Mouse (Mus musculus): Measurements from ENCODE around the gene Hmgcs2. TPM values are rescaled to one million over a fixed set of nuclear protein-coding genes. Genes with fewer than 3 reads are reported as not detected.

The Hmgcs2 gene
- polyA plus RNA-seq, 1 experiment from 2014 or later, result 34.0 TPM

- no peak for TF ChIP-seq CTCF (IDR thresholded peaks at IDR 0.05)
- no peak for TF ChIP-seq EP300 (IDR thresholded peaks at IDR 0.05)
- Histone ChIP-seq H3K36me3 (ENCODE audit: insufficient read depth, low read length) (no peaks in the 10 kb centered on the region), H3K4me2 (replicated peaks; ENCODE audit: low read depth, low read length) (no peak overlapping the region), H3K27ac (ENCODE audit: low read length) (no peak overlapping the region), H3K4me3 (ENCODE audit: low read depth, low read length) (no peak overlapping the region), H3K9me3 (ENCODE audit: low read length) (no peaks in the 10 kb centered on the region), H3K27me3 (replicated peaks; ENCODE audit: insufficient read depth, low read length) (no peaks in the 10 kb centered on the region), H3K9ac (replicated peaks; ENCODE audit: low read depth) (no peak overlapping the region), H3K4me1 (ENCODE audit: insufficient read depth, low read depth, low read length) (no peaks in the 10 kb centered on the region)
- no peak for ATAC-seq
- WGBS, result 90% methylated on average over 5 of the region's 5 CpGs
- no peak for DNase-seq (ENCODE audit: low spot score)
Measured at GRCm38 (mm10) chr3:98322209-98322608, 42.0 kb downstream of the Hmgcs2 start.

- no peak for DNase-seq (ENCODE audit: low spot score)
- Histone ChIP-seq H3K4me2 (replicated peaks; ENCODE audit: low read depth, low read length) (no peak overlapping the region), H3K4me3 (ENCODE audit: low read depth, low read length) (no peak overlapping the region), H3K36me3 (ENCODE audit: insufficient read depth, low read length) (no peaks in the 10 kb centered on the region), H3K4me1 (ENCODE audit: insufficient read depth, low read depth, low read length) (no peaks in the 10 kb centered on the region), H3K9ac (replicated peaks; ENCODE audit: low read depth) (no peak overlapping the region), H3K9me3 (ENCODE audit: low read length) (no peaks in the 10 kb centered on the region), H3K27ac (ENCODE audit: low read length) (no peak overlapping the region), H3K27me3 (replicated peaks; ENCODE audit: insufficient read depth, low read length) (no peaks in the 10 kb centered on the region)
- no peak for ATAC-seq
- WGBS, result 50% methylated on average over 9 of the region's 9 CpGs
- TF ChIP-seq EP300 (IDR thresholded peaks at IDR 0.05), result no peak
- TF ChIP-seq CTCF (IDR thresholded peaks at IDR 0.05), result no peak
Measured at GRCm38 (mm10) chr3:98324235-98324634, 44.0 kb downstream of the Hmgcs2 start.

- ATAC-seq (no peak), DNase-seq (ENCODE audit: low spot score) (no peak)
- no peak overlapping the region for H3K9ac ChIP-seq (replicated peaks; ENCODE audit: low read depth)
- H3K36me3 ChIP-seq (ENCODE audit: insufficient read depth, low read length), result no peaks in the 10 kb centered on the region
- WGBS, result 85% methylated on average over 2 of the region's 2 CpGs
- no peaks in the 10 kb centered on the region for H3K9me3 ChIP-seq (ENCODE audit: low read length)
- TF ChIP-seq CTCF (IDR thresholded peaks at IDR 0.05) (no peak), EP300 (IDR thresholded peaks at IDR 0.05) (no peak)
- peaks cover 6% of the 10 kb centered on the region; the same call in 1 of the 2 replicates for H3K4me1 ChIP-seq (ENCODE audit: insufficient read depth, low read depth, low read length)
- no peak overlapping the region for H3K4me3 ChIP-seq (ENCODE audit: low read depth, low read length)
- H3K27ac ChIP-seq (ENCODE audit: low read length), result no peak overlapping the region
- H3K4me2 ChIP-seq (replicated peaks; ENCODE audit: low read depth, low read length), result no peak overlapping the region
- no peaks in the 10 kb centered on the region for H3K27me3 ChIP-seq (replicated peaks; ENCODE audit: insufficient read depth, low read length)
Measured at GRCm38 (mm10) chr3:98334010-98334409, 53.8 kb downstream of the Hmgcs2 start.

GRCm38 (mm10) chr3:98335331-98335730 is 55.1 kb downstream of the Hmgcs2 start:
- Histone ChIP-seq H3K27ac (ENCODE audit: low read length) (no peak overlapping the region), H3K4me3 (ENCODE audit: low read depth, low read length) (no peak overlapping the region), H3K27me3 (replicated peaks; ENCODE audit: insufficient read depth, low read length) (no peaks in the 10 kb centered on the region), H3K4me1 (ENCODE audit: insufficient read depth, low read depth, low read length) (peaks cover 8% of the 10 kb centered on the region; the same call in 1 of the 2 replicates), H3K36me3 (ENCODE audit: insufficient read depth, low read length) (no peaks in the 10 kb centered on the region), H3K4me2 (replicated peaks; ENCODE audit: low read depth, low read length) (no peak overlapping the region), H3K9me3 (ENCODE audit: low read length) (no peaks in the 10 kb centered on the region), H3K9ac (replicated peaks; ENCODE audit: low read depth) (no peak overlapping the region)
- TF ChIP-seq CTCF (IDR thresholded peaks at IDR 0.05) (no peak), EP300 (IDR thresholded peaks at IDR 0.05) (no peak)
- DNase-seq (ENCODE audit: low spot score) (no peak), ATAC-seq (no peak)

GRCm38 (mm10) chr3:98335886-98336285 is 55.7 kb downstream of the Hmgcs2 start:
- no peak for TF ChIP-seq CTCF (IDR thresholded peaks at IDR 0.05)
- TF ChIP-seq EP300 (IDR thresholded peaks at IDR 0.05), result no peak
- Histone ChIP-seq H3K4me1 (ENCODE audit: insufficient read depth, low read depth, low read length) (peaks cover 8% of the 10 kb centered on the region; the same call in 1 of the 2 replicates), H3K9me3 (ENCODE audit: low read length) (no peaks in the 10 kb centered on the region), H3K36me3 (ENCODE audit: insufficient read depth, low read length) (no peaks in the 10 kb centered on the region), H3K4me3 (ENCODE audit: low read depth, low read length) (no peak overlapping the region), H3K27ac (ENCODE audit: low read length) (no peak overlapping the region), H3K4me2 (replicated peaks; ENCODE audit: low read depth, low read length) (no peak overlapping the region), H3K9ac (replicated peaks; ENCODE audit: low read depth) (no peak overlapping the region), H3K27me3 (replicated peaks; ENCODE audit: insufficient read depth, low read length) (no peaks in the 10 kb centered on the region)
- no peak for ATAC-seq
- 75% methylated on average over 7 of the region's 7 CpGs for WGBS
- DNase-seq (ENCODE audit: low spot score), result no peak

GRCm38 (mm10) chr3:98336661-98337654 is 56.7 kb downstream of the Hmgcs2 start:
- DNase-seq (ENCODE audit: low spot score), result peak; percentile 32
- no peak for ATAC-seq
- Histone ChIP-seq H3K4me3 (ENCODE audit: low read depth, low read length) (no peak overlapping the region), H3K4me1 (ENCODE audit: insufficient read depth, low read depth, low read length) (peaks cover 8% of the 10 kb centered on the region; the same call in 1 of the 2 replicates), H3K36me3 (ENCODE audit: insufficient read depth, low read length) (no peaks in the 10 kb centered on the region), H3K27me3 (replicated peaks; ENCODE audit: insufficient read depth, low read length) (no peaks in the 10 kb centered on the region), H3K27ac (ENCODE audit: low read length) (no peak overlapping the region), H3K9ac (replicated peaks; ENCODE audit: low read depth) (no peak overlapping the region), H3K4me2 (replicated peaks; ENCODE audit: low read depth, low read length) (no peak overlapping the region), H3K9me3 (ENCODE audit: low read length) (no peaks in the 10 kb centered on the region)
- no peak for TF ChIP-seq CTCF (IDR thresholded peaks at IDR 0.05)
- TF ChIP-seq EP300 (IDR thresholded peaks at IDR 0.05), result no peak
- 76% methylated on average over 22 of the region's 22 CpGs for WGBS
